Mouse (Mus musculus) lung, adult 2 months (tissue): ENCODE data around the gene Pias3.

ENCODE experiments used
- CTCF ChIP-seq: fragments of 200-500 bp; IDR thresholded peaks from 2 replicates; pipeline ENCODE4 v1.5.1; 2011; ENCODE audit warnings: mild to moderate bottlenecking, low read length, control low read depth; ENCODE audit not compliant: insufficient read depth
- POLR2A ChIP-seq: fragments of 200-500 bp; IDR thresholded peaks from 2 replicates; pipeline ENCODE4 v1.6.1; 2011; ENCODE audit warnings: low read depth, mild to moderate bottlenecking, control low read depth, low read length, borderline replicate concordance; ENCODE audit errors: extremely low read depth

- TF ChIP-seq POLR2A (no peak), CTCF (no peak)
Observed at GRCm38 (mm10) chr3:96715854-96716253, 19.7 kb downstream of the Pias3 start.
